Mouse (Mus musculus): ENCODE measurements at regions not wholly inside any gene's neighbourhood (a gene's known extent, or its start where the extent isn't known, plus 50 kb on each side); places are given as distances from the start of the nearest gene placed in this dataset.

- Histone ChIP-seq H3K4me3 (ENCODE audit: insufficient read depth, low read length) (no peak overlapping the region), H3K4me1 (ENCODE audit: control insufficient read depth, insufficient read depth, low read length) (no peaks in the 10 kb centered on the region), H3K27ac (ENCODE audit: insufficient read depth, low read length) (no peak overlapping the region)
- TF ChIP-seq CTCF (IDR thresholded peaks at IDR 0.05; ENCODE audit: borderline replicate concordance, insufficient read depth, low read length) (no peak), POLR2A (IDR thresholded peaks at IDR 0.05; ENCODE audit: low read depth, low read length) (no peak)
Measured at GRCm38 (mm10) chr7:117795035-117795434, 321.0 kb downstream of the Rps15a start.

GRCm38 (mm10) chr7:117793991-117794390, 322.0 kb downstream of the Rps15a start:
- Histone ChIP-seq H3K27ac (ENCODE audit: insufficient read depth, low read length) (no peak overlapping the region), H3K4me3 (ENCODE audit: insufficient read depth, low read length) (no peak overlapping the region), H3K4me1 (ENCODE audit: control insufficient read depth, insufficient read depth, low read length) (no peaks in the 10 kb centered on the region)
- no peak for TF ChIP-seq POLR2A (IDR thresholded peaks at IDR 0.05; ENCODE audit: low read depth, low read length)
- no peak for TF ChIP-seq CTCF (IDR thresholded peaks at IDR 0.05; ENCODE audit: borderline replicate concordance, insufficient read depth, low read length)

DNA sequence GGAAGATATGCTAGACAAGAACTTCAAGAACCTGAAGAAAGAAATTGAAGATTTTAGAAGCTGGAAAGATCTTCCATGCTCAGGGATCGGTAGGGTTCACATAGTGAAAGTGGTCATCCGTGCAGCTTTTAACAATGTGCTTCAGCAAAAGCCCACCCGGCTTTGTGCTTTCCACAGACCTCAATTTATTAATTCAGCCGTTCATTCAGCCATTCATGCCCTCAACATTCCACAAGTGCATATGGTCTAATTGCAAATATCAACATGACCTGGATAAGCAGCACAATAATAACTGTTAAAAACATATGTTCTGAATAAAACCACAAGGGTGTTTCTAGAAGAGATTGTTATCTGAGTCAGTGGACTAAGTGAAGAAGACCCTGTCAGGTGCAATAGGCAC, 323.5 kb downstream of the Rps15a start:
- TF ChIP-seq POLR2A (IDR thresholded peaks at IDR 0.05; ENCODE audit: low read depth, low read length) (no peak), CTCF (IDR thresholded peaks at IDR 0.05; ENCODE audit: borderline replicate concordance, insufficient read depth, low read length) (no peak)
- Histone ChIP-seq H3K4me1 (ENCODE audit: control insufficient read depth, insufficient read depth, low read length) (no peaks in the 10 kb centered on the region), H3K27ac (ENCODE audit: insufficient read depth, low read length) (no peak overlapping the region), H3K4me3 (ENCODE audit: insufficient read depth, low read length) (no peak overlapping the region)

DNA sequence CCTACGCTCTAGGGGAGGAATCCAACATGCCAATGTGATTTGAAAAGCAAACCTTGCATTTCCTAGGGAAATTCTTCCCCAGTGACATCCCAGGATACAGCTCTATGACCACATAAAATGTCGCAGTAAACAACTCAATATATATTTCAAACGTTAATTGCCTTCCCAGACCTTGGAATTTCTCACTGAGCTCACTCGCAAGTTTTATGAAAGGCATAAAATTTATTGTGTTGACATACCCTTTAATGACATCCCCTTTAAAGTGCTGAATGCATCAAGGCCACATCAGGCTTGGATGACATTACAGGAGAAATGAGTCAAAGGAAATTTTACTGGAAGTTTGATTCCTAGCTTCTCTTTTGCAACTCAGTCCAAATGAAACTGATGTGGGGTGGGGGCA, 337.0 kb downstream of the Rps15a start:
- Histone ChIP-seq H3K4me3 (ENCODE audit: insufficient read depth, low read length) (no peak overlapping the region), H3K27ac (ENCODE audit: insufficient read depth, low read length) (no peak overlapping the region), H3K4me1 (ENCODE audit: control insufficient read depth, insufficient read depth, low read length) (no peaks in the 10 kb centered on the region)
- TF ChIP-seq POLR2A (IDR thresholded peaks at IDR 0.05; ENCODE audit: low read depth, low read length) (no peak), CTCF (IDR thresholded peaks at IDR 0.05; ENCODE audit: borderline replicate concordance, insufficient read depth, low read length) (no peak)

DNA sequence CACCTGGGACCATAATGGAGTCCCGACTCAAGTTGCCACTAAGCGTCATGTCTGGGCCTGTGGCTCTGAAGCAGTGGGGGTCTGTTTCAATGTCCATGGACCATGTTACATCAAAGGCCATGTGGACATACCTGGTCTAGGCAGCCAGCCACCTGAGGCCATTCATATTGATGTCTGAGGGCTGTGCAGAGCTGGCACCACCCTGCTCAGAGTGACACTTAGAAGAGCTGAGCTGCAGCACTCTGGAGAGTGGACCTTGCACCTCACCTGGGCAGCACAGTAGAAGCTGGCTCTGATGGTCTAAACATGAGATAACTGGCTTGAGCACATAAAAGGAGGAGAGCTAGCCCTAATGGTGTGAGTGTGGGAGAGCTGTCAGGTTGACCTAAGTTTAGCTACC, 338.1 kb downstream of the Rps15a start:
- no peaks in the 10 kb centered on the region for H3K4me1 ChIP-seq (ENCODE audit: control insufficient read depth, insufficient read depth, low read length)
- TF ChIP-seq POLR2A (IDR thresholded peaks at IDR 0.05; ENCODE audit: low read depth, low read length) (no peak), CTCF (IDR thresholded peaks at IDR 0.05; ENCODE audit: borderline replicate concordance, insufficient read depth, low read length) (no peak)
- no peak overlapping the region for H3K27ac ChIP-seq (ENCODE audit: insufficient read depth, low read length)
- H3K4me3 ChIP-seq (ENCODE audit: insufficient read depth, low read length), result no peak overlapping the region

DNA sequence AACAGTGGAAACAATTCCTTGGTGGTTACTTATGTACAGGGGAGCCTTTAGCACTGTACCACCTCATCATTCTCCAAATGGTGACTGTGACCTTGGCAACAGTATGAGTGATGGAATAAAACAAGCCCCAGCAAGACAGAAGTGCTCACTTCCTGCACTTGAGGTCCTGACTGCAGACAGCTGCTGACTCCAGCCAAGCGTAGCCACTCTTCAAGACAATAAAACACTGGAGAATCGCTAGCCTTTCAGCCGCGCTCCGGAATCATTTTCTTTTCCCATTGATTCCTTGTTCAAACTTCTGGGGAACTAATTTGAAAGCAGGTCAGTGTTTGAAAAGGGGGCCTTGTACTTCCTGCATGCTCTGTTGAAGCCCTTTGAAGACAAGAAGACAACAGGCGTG, 344.2 kb downstream of the Rps15a start:
- no peak for TF ChIP-seq POLR2A (IDR thresholded peaks at IDR 0.05; ENCODE audit: low read depth, low read length)
- no peak for TF ChIP-seq CTCF (IDR thresholded peaks at IDR 0.05; ENCODE audit: borderline replicate concordance, insufficient read depth, low read length)
- no peaks in the 10 kb centered on the region for H3K4me1 ChIP-seq (ENCODE audit: control insufficient read depth, insufficient read depth, low read length)
- no peak overlapping the region for H3K4me3 ChIP-seq (ENCODE audit: insufficient read depth, low read length)
- no peak overlapping the region for H3K27ac ChIP-seq (ENCODE audit: insufficient read depth, low read length)

- TF ChIP-seq CTCF (IDR thresholded peaks at IDR 0.05; ENCODE audit: borderline replicate concordance, insufficient read depth, low read length) (no peak), POLR2A (IDR thresholded peaks at IDR 0.05; ENCODE audit: low read depth, low read length) (no peak)
- Histone ChIP-seq H3K4me1 (ENCODE audit: control insufficient read depth, insufficient read depth, low read length) (0 out of 2 replicates have a peak, but pooled peaks cover 4% of the 10 kb centered on the region), H3K27ac (ENCODE audit: insufficient read depth, low read length) (no peak overlapping the region), H3K4me3 (ENCODE audit: insufficient read depth, low read length) (no peak overlapping the region)
Measured at GRCm38 (mm10) chr7:117759506-117759905, 356.5 kb downstream of the Rps15a start.

- TF ChIP-seq CTCF (IDR thresholded peaks at IDR 0.05; ENCODE audit: borderline replicate concordance, insufficient read depth, low read length) (no peak), POLR2A (IDR thresholded peaks at IDR 0.05; ENCODE audit: low read depth, low read length) (no peak)
- H3K4me3 ChIP-seq (ENCODE audit: insufficient read depth, low read length), result no peak overlapping the region
- H3K4me1 ChIP-seq (ENCODE audit: control insufficient read depth, insufficient read depth, low read length), result 0 out of 2 replicates have a peak, but pooled peaks cover 7% of the 10 kb centered on the region
- H3K27ac ChIP-seq (ENCODE audit: insufficient read depth, low read length), result no peak overlapping the region
Measured at GRCm38 (mm10) chr7:117757033-117757432, 359.0 kb downstream of the Rps15a start.

GRCm38 (mm10) chr7:117755830-117756229, 360.2 kb downstream of the Rps15a start:
- TF ChIP-seq CTCF (IDR thresholded peaks at IDR 0.05; ENCODE audit: borderline replicate concordance, insufficient read depth, low read length) (no peak), POLR2A (IDR thresholded peaks at IDR 0.05; ENCODE audit: low read depth, low read length) (no peak)
- 0 out of 2 replicates have a peak, but pooled peaks cover 7% of the 10 kb centered on the region for H3K4me1 ChIP-seq (ENCODE audit: control insufficient read depth, insufficient read depth, low read length)
- no peak overlapping the region for H3K27ac ChIP-seq (ENCODE audit: insufficient read depth, low read length)
- H3K4me3 ChIP-seq (ENCODE audit: insufficient read depth, low read length), result no peak overlapping the region

DNA sequence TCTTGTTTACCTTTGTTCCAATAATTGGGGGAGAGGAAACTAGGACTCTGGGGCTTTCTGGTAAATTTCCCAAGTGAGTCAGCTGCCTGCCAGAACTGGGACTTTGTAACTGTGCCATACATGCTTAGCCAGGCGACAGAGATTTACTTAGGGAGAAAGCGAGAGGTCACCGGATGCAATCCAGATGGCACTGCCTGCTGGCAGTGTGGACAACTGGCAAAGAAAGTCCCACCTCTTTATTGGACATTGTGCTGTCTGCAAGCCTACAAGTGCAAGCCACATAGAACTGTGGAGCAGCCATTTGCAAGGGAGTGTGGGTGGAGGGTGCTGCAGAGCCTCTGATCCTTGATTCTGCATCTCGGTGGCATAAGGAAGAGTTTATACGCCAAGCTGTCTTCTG, 362.7 kb downstream of the Rps15a start:
- H3K4me1 ChIP-seq (ENCODE audit: control insufficient read depth, insufficient read depth, low read length), result 0 out of 2 replicates have a peak, but pooled peaks cover 7% of the 10 kb centered on the region
- H3K27ac ChIP-seq (ENCODE audit: insufficient read depth, low read length), result no peak overlapping the region
- TF ChIP-seq CTCF (IDR thresholded peaks at IDR 0.05; ENCODE audit: borderline replicate concordance, insufficient read depth, low read length) (no peak), POLR2A (IDR thresholded peaks at IDR 0.05; ENCODE audit: low read depth, low read length) (no peak)
- H3K4me3 ChIP-seq (ENCODE audit: insufficient read depth, low read length), result no peak overlapping the region

All from embryonic fibroblast, embryonic 13.5 days (primary cell).